Mouse (Mus musculus) spleen, adult 2 months (tissue): ENCODE data around the gene Hoxc5.

Source experiments
- CTCF ChIP-seq: fragments of 200-500 bp; IDR thresholded peaks from 2 replicates; pipeline ENCODE4 v1.5.1; 2011; ENCODE audit warnings: mild to moderate bottlenecking, inconsistent platforms; ENCODE audit not compliant: insufficient read depth, insufficient read length, insufficient replicate concordance; ENCODE audit errors: extremely low read depth
- POLR2A ChIP-seq: fragments of 200-500 bp; IDR thresholded peaks from 2 replicates; pipeline ENCODE4 v1.6.1; 2011; ENCODE audit warnings: low read depth, low read length, inconsistent platforms

GRCm38 (mm10) chr15:102937036-102937666, 30.1 kb upstream of the Hoxc5 start:
- no peak for TF ChIP-seq POLR2A
- TF ChIP-seq CTCF, result no peak
